Mouse (Mus musculus): ENCODE measurements at regions not wholly inside any gene's neighbourhood (a gene's known extent, or its start where the extent isn't known, plus 50 kb on each side); places are given as distances from the start of the nearest gene placed in this dataset.

- TF ChIP-seq POLR2A (IDR thresholded peaks at IDR 0.05; ENCODE audit: low read depth, low read length) (no peak), CTCF (conservative IDR thresholded peaks at IDR 0.05 in 1 of 2, IDR thresholded peaks at IDR 0.05 in 1 of 2; ENCODE audit: low read depth in 2 of 2, low read length in 2 of 2) (no peak), BHLHE40 (IDR thresholded peaks at IDR 0.05; ENCODE audit: low read depth, low read length) (no peak), MAX (IDR thresholded peaks at IDR 0.05; ENCODE audit: low read length) (no peak), E2F4 (IDR thresholded peaks at IDR 0.05; ENCODE audit: insufficient replicate concordance, low read depth, low read length) (no peak), KAT2A (IDR thresholded peaks at IDR 0.05; ENCODE audit: insufficient replicate concordance, low read length) (no peak), ZKSCAN1 (IDR thresholded peaks at IDR 0.05; ENCODE audit: borderline replicate concordance, low read depth, low read length) (no peak)
Measured at GRCm38 (mm10) chr17:52348481-52349083, 253.9 kb upstream of the Kcnh8 start.

All from CH12.LX (cell line).